Mouse (Mus musculus) heart, adult 18-20 months (tissue): ENCODE results near the gene Enoph1. TPM values are rescaled to one million over a fixed set of nuclear protein-coding genes. Genes with fewer than 3 reads are reported as not detected.

Source experiments
- DNase-seq, 2 experiments: peaks; one replicate each; pipeline ENCODE4 v3.0.0; 2021 to 2022; ENCODE audit warnings: mixed read lengths in 1 of 2
- total RNA-seq, 2 experiments: library from RNA; stranded (reverse); gene quantifications; 2 replicates each; pipeline ENCODE4 v1.2.3; 2021

Enoph1 gene
- total RNA-seq, 2 experiments from 2014 or later: 7.1 to 8.3 TPM

DNA sequence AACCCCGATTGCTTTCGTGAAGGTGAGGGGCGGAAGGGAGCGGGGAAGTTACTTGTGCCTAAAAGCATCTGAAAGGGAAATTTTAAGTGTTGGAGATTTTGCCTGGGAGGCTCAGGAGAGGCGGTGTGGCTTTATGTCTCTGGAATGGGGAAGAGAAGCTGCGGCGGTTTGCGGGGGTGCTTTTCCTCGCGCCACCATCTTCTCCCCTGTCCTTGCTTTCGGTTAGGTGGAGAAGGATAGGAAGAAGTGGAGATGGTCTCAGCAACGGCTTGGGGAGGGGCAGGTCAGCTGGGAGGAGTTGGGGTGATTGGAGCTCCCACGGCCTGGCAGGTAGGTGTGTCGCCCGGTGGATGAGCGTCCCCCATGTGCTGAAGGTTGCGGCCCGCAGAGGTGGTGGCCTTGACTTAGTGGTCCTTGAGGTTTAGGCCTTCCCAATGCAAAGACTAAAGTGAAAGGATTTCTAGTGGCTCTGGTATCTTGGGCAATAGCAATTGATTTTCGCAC is 548 bp downstream of the Enoph1 start:
- peak in 1 of 2 experiments; percentile 26 for DNase-seq

DNA sequence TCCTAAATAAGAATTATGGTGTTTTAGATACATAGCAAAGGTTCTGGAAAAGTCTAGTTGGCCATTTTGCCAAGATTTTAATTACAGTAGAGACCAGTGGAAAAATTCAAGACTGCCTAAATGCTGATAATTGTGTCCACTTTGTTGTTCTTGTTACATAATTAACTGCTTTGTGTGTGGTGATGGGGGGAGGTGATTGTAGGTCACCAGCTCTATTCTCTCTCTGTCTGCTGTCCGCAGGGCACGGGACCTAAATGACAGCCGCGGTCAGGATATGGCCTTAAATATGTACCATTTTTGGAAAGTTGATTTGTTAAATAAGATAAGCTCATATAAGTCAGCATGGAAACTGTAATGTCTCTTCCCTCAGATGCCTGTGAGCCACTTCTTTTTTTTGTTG is 1.5 kb downstream of the Enoph1 start:
- no peak for DNase-seq

DNA sequence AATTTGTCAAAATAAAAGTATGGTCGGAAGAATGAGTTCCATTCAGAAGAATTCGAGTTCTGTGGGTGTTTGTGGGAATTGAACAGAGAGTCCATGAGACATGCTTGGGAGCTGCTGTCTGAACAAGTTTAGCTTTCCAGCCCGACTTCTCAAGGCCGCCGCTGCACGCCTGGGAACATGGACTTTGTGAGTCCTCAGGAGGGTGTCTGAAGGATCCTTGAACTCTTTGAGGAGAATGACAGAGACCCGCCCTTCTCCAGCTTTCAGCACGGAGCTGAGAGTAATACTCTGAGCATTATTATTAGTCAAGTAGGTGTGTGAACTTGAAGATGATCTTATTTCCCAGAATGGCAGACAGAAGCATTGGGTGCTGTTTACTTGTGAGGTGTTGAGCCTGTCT is 2.7 kb downstream of the Enoph1 start:
- DNase-seq: no peak

DNA sequence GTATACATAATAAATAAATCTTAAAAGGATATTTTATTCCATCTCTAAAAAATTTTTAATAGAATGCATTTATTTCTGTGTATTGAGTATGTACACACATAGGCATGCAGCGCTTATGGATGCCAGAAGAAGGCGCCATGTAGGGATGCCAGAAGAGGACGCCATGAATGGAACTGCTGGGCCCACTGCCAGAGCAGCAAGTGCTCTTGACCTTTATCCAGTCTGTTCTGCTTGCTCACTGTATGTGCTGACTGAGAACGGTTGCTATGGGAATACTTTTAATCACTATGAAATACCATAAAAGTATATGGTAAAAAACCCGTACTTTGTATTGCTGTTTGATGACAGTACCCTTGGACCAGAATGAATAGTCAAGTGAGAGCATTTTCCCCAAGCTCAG is 3.6 kb downstream of the Enoph1 start:
- peak; percentile 48 to 59 for DNase-seq

DNA sequence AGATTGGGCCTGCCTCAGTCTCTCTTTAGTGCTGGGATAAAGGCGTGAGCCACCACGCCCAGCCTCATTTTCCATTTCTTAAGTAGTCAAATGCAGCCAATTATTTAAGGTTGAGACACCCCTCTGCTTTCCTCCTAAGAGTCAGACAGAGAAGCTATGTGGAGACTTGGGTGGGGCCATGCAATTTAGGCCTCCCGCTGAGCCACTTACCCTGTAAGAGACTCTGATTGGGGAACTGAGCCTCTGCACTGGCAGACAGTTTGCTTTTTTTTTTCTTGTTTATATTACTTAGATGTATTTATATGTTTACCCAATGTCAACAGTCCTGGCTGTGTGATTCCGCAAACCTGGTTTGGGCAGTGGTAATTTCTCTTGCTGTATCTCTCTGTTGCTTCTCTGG is 4.2 kb downstream of the Enoph1 start:
- DNase-seq: no peak

DNA sequence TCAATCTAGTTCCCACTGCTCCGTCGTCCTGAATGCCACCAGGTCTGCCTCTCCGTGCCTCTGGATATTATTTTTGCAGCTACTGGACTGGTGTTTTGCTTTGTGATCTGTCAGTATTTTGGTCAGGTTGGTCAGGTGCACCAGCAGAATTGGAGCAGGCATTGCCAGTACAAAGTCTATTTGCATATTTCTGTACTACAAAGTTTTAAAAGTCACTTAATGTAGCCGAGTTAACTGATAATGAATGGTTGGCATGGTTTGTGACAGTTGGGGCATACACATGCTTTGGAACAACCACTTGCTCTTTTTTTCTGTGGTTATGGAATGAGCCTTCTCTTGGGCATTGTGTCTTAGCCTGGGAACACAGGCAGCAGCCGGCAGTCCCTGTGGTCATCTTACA is 4.8 kb downstream of the Enoph1 start:
- no peak for DNase-seq

DNA sequence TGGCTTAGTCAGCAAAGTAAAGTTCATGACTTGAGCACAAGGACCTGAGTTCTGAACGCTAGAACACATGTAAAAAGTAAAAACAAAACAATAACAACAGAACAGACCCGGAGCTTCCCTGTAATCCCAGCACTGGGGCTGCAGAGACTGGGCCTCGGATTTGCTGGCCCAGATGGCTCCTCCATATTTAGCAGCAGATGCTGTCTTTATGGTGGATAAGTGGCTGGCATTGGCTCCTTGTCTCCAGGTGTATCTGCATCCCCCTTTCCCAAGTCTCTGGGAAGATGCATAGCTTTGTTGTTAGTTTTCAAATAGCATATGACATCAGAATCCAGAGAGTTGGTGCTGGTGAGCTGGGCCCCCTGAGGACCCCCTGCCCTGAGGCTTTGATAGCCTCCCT is 6.3 kb downstream of the Enoph1 start:
- DNase-seq: no peak

DNA sequence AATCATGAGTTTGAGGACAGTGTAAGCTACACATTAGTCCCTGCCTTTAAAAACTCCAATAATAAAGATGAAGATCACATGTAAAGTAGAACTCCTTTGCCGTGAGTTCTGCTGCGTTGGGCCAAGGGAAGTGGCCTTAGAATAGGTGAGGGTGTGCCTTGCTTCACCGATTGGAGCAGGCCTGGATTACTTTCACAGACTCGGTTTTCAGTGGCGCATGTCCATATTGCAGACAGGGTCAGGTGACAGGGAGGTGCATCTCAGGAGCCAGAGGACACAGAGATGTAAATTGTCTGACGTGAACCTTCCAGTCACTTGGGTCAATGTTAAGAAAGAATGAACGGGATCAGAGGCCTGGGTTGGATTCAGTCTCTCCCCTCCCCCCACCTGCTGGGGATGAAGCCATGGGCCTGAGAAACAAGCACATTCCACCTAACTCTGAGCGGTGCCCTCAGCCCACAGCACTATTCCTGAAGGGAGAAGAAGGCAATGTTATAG is 7.4 kb downstream of the Enoph1 start:
- no peak for DNase-seq

DNA sequence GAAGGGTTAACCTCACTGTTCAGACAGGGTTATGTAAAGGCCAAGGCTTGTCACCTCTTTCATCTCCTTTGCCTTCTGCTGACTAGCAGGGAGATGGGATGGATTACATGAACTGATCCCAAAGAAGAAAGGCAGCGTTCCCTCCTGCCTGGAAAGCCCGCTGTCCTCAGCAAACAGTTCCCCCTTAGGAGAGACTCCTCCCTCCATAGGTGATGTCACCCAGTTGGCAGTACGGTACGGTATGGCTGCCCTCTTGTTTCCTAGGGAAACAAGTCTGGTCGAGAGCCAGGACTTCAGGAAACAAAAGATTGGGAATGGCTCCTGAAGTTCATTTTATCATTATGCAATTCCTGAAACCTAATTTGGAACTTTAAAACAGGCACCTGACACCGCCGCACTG is 8.1 kb downstream of the Enoph1 start:
- peak in 1 of 2 experiments; percentile 33 for DNase-seq

DNA sequence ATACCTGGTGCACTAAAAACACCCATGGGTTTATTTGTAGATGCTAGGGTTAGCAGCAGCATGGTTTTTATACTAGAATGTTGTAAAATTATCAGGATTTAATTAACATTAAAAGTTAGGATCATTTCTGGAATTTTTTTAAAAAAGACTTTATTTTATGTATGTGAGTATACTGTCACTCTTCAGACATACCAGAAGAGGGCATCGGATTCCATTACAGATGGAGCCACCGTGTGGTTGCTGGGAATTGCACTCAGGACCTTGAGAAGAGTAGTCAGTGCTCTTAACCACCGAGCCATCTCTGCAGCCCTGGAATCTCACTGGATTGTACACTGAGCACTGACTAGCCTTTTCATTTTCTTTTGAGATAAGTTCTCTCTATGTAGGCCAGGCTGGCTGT is 10.1 kb downstream of the Enoph1 start:
- DNase-seq: no peak

DNA sequence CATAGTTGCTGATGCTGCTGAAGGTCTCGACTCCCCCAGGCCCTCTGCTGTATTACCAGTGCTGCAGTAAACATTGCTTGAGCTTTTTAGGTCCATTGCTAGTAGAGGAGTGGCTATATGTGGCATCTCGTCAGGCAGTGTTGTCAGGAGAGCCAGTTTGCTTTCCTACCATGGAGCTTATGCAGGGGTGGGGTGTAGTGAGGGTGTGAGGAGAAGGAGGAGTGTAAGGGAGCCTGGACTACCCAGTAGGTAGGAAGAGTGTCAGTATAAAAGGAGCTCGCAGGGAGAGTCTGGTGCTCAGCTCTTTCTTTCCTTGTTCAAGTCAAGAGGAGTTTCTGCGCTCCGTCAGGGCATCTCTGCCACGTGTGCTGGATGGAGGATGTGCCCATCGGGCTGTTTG is 12.9 kb downstream of the Enoph1 start:
- no peak for DNase-seq

DNA sequence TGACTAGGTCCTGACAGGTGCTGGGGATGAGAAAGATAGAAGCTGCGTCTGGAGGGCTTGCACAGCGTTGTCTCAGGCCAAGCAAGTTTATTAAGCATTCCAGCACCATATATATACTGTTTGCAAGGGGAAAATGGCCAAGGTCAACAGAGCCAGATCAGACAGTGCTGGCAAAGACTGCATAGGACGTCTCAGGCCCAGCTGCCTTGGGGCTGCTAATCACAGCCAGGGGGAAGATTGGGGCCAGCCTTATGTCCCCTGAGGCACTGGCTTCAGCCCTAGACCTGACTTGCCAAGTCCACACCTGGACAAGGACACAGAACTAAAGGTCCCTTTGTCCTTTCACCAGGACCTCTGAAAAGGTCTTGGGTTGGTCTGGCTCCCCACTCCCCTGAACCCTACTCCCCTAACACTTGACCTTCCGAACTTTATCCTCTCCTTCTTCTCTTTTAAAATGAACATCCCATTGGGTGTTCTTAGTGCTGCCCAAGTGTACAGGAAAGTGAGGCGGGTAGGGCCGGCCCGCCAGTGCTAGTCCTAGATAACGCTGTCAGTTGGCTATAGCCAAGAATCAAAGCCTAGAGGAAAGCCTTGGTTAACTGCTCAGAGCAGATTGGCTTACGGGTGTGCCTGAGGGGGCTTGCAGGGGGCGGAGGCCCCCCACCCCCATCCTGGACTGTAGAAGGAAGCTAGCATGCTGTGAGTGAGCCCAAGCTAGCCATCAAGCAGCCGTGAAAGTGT is 15.2 kb downstream of the Enoph1 start:
- no peak for DNase-seq

DNA sequence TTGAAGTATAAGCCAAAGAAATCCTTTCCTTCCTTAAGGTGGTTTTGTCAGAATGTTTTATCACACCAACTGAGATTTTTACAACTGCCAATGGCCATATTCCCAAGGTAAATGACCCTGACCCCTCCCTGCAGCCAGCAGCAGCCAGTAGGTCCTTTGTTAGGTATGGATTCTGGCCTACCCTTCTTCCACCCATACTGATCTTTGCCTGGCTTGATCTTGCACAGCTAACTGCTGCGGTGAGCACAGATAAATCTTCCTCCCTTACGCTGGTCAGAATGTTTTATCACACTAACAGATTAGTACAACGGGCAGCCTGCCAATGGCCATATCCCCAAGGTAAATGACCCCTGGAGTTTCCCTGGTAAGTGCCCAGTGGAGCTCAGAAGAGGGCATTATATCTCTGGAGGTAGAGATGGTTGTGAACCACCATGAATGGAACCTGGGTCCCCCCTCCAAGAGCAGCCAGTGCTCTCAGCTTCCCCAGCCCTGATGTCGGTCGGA is 16.1 kb downstream of the Enoph1 start:
- DNase-seq: no peak

DNA sequence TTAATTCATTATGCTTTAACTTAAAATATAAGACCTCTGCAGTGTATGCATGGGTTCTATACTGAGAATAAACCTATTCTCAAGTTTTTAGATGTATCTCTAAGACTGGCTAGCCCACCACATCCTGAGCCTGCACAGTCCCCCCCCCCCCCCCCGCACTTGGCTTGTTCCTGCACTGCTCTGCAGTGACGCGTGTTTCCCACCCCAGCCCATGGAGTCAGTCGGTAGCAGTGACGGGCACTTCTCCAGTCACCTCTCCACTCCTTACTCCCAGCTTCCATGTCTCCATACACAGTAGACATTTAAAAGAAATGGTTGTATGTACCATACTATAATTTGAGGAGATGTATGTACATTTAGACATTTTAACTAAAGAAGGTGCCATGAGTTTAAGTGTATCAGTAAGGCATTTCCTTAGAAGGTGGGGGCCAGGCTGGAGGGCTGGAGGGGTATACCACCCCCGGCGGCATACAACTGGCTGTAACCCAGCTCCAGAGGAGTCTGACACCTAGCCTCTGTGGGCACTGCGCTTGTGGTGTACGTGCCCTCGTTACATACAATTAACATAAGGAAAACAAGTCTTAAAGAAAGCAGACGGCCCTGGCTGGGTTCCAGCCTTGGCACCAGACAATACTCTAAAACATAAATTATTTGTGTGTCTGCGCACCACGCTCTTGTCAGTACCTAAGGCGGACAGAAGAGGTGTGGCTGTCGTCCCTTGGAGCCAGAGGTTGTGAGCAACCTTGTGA is 17.9 kb downstream of the Enoph1 start:
- DNase-seq: no peak

DNA sequence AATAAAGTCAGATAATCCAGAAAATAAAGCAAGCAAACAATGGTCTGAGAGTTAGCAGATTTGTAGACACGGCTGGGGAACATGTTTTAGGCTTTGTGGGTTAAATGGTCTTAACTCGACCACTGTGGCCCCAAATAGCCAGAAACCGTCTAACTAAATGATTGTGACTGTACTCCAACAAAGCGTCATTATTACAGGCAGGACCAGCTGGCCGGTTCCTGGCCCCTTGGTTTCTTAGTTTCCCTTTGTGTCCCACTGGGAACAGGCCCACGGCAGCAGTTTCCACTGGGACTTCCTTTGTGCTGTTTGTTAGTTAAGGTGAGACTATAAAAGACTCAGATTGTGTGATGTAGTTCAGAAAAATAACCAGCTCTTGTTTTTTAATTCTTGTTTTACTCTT is 18.9 kb downstream of the Enoph1 start:
- no peak for DNase-seq

DNA sequence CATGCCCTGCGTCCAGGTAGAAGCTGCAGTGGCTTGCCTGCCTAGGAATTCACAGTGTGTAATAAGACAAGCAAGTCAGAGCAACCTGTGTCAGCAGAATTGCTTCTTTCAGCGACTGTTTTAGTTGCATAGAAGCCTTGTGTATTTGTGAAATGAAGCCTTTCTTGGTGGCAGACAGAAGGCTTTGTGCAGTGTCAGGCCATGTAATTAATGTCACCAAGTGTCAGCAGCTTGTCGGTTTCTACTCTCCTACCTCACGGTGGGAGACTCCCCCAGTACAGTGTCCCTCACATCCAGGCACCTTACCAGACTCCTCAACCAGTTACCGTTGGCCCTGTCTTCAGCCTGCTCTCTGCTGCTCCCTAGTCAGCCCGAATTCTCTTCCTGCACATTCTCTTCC is 19.5 kb downstream of the Enoph1 start:
- no peak for DNase-seq

DNA sequence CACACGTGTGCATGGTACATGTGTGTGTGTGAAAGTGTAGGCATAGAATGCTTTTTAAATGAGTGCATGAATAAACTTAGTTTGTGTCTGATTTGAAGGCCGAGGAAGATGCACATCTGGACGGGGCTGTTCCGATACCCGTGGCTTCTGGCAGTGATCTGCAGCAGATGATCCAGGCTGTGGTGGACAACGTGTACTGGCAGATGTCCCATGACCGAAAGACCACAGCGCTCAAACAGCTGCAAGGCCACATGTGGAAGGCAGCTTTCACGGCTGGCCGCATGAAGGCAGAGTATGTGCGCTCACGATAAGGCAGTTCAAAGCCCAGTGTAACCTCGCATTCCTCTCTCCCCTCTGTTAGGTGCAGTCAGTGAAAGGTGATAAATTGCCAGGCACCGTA is 21.1 kb downstream of the Enoph1 start:
- no peak for DNase-seq

DNA sequence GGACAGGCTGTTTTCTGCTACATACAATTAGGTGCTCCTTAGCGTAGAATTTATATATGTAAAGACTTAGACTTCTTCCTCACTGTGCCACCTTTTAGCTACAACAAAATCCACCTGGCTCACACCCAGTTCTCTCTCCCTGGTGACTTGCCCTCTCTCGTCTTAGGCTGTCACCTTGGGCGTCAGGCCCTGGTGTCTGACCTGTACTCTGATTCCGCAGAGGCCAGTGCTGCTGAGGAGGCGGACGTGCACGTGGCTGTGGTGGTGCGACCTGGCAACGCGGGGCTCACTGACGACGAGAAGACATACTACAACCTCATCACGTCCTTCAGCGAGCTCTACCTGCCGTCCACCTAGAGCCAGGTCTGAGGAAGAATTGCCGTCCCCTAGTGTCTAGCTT is 27.8 kb downstream of the Enoph1 start:
- no peak for DNase-seq

DNA sequence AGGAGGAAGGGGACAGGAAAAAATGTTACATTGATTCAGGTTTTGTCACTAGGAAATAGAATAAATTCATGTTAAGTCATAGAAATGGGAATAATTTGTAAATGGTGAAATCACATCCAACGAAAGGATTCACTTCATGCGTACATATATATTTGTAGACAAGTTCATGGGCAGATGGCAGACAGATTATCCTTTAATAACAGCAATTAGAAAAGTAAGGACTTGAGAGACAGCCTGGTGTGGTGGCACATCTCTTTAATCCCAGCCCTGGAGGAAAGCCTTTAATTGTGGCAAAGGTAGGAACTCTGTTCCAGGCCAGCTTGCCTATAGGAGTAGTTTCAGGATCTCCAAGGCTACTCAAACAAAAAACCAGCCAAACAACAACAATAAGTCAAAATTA is 29.7 kb downstream of the Enoph1 start:
- DNase-seq: no peak

DNA sequence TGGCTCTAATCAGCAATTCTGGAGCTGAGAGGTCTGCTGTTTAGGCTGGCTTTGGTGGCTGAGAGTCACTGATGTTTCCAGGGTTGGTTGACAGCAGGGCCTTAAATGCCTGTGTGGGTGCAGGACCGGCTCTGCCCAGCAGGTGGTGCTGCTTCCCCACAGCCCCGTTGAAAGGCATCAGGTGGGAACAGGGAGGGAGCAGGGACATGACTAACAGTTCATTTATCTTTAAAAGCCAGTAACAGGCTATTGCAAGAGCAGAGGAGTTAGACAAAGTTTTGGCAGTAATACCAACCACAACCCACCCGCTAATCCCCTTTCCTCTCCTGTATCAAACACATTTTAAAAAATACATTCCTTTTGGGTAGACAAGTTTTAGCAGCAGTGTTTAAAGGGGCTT is 30.5 kb downstream of the Enoph1 start:
- DNase-seq: peak; percentile 74 to 91

DNA sequence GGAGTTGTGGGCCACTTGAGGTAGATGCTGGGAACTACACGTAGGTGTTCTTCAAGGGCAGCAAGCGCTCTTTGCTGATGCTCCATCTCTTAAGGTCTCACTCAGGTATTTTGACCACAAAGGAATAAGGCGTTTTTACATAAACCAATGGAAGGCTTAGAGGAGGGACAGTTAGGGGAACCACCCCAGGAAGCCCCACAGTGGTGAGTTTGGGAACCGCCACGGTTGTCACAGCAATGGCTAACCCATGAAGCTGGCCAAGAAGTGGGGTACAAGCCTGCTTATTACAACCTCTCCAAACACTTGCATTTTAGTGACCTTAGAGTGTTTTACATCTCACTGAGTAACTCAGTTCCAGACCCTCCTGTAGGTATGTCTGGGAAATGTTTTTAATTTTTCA is 31.8 kb downstream of the Enoph1 start:
- DNase-seq: no peak

DNA sequence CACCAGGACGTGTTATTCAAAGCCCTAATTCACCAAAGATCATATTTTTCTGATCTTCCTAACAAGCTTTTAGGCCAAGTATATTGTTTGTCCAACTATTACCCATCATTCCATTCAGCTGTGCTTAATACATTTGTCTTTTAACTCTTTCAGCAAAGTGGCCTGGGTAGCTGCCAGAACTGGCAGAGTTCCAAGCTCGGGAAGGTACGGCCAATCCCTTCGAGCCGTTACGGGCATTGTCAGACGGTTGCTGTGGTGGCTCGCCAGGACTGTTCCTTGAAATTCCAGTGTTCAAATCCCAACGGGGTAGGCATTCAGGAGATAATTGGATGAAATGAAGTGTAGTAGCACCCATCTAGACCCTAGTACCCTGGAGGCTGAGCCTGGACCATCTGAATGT is 32.8 kb downstream of the Enoph1 start:
- no peak for DNase-seq

DNA sequence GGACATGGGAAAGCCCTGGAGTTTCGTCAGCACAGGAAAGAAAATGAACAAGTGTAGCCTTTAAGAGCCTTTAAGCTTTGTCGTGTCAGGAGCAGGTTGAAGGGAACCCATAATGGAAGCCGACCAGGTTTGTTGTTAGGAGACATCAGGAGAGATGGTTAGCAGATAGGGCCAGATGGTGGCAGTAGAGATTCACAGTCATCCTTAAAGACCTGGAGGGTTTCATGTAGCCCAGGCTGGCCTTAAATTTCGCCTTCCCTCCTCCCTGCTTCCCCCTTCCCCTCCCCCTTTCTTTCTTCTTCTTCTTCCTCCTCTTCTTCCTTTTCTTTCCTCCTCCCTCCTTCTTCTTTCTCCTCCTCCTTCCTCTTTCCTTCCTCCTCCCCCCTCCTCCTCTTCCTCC is 34.8 kb downstream of the Enoph1 start:
- no peak for DNase-seq
